Mouse (Mus musculus): ENCODE results near the gene Kif27. TPM values are rescaled to one million over a fixed set of nuclear protein-coding genes. Genes with fewer than 3 reads are reported as not detected.
"Not testable (repeated sequence)": the region's sequence is repeated elsewhere in the genome, so short reads cannot be mapped to it uniquely, and the experiment has no call there.

Gene Kif27
- total and polyA plus RNA-seq, 3 experiments, result not detected

- Histone ChIP-seq H3K36me3 (replicated peaks in 1 of 2; ENCODE audit: control insufficient read depth in 1 of 2, insufficient read depth in 1 of 2, low read length in 1 of 2) (peaks cover 35 to 62% of the 10 kb centered on the region in 2 experiments), H3K79me2 (replicated peaks; ENCODE audit: control insufficient read depth, extremely low read depth, insufficient read depth, poor library complexity, severe bottlenecking) (peaks cover 45% of the 10 kb centered on the region), H3K4me2 (ENCODE audit: insufficient read depth, low read depth, poor library complexity, severe bottlenecking) (no peak overlapping the region), H3K4me1 (ENCODE audit: control insufficient read depth in 1 of 2, insufficient read depth in 2 of 2) (peaks cover 0 to 15% of the 10 kb centered on the region in 2 experiments; a peak in 2 of 4 replicates), H3K27me3 (replicated peaks) (no peaks in the 10 kb centered on the region), H3K9me3 (replicated peaks; ENCODE audit: low read length) (no peaks in the 10 kb centered on the region), H3K9ac (ENCODE audit: insufficient read depth, low read depth) (no peak overlapping the region), H3K4me3 (replicated peaks in 1 of 3; ENCODE audit: low read depth in 2 of 3, low read length in 2 of 3, poor library complexity in 1 of 3) (no peak overlapping the region), H3K27ac (ENCODE audit: insufficient read depth, low read depth) (no peak overlapping the region)
- TF ChIP-seq POLR2A (IDR thresholded peaks at IDR 0.05; ENCODE audit: low read depth, low read length) (0 out of 2 replicates have a peak, but pooled peaks have one; percentile 15), SMC3 (IDR thresholded peaks at IDR 0.05; ENCODE audit: low read depth, low read length) (no peak)
- dilution Hi-C loops (cut with MboI; ENCODE audit: extremely low pct_ligation_motif_present, extremely low pct_unique_long_range_greater_than_20kb, low sequenced_read_pairs), result no loop called here
- in situ Hi-C loops (cut with MboI; ENCODE audit: low pct_ligation_motif_present, low pct_unique_long_range_greater_than_20kb, low sequenced_read_pairs), result loop anchor here (25.0 kb wide), 1 partner anchor 160 kb away; no protein-coding TSS in a partner anchor
- DNase-seq (ENCODE audit: extremely low read depth), result no peak
Measured at GRCm38 (mm10) chr13:58397651-58398050, 38.7 kb upstream of the Kif27 start.

- Histone ChIP-seq H3K36me3 (replicated peaks in 1 of 2; ENCODE audit: control insufficient read depth in 1 of 2, insufficient read depth in 1 of 2, low read length in 1 of 2) (peaks cover 45 to 84% of the 10 kb centered on the region in 2 experiments), H3K79me2 (replicated peaks; ENCODE audit: control insufficient read depth, extremely low read depth, insufficient read depth, poor library complexity, severe bottlenecking) (peaks cover 26% of the 10 kb centered on the region), H3K4me1 (ENCODE audit: control insufficient read depth in 1 of 2, insufficient read depth in 2 of 2) (peaks cover 0 to 10% of the 10 kb centered on the region in 2 experiments; a peak in 2 of 4 replicates)
- dilution Hi-C loops (cut with MboI; ENCODE audit: extremely low pct_ligation_motif_present, extremely low pct_unique_long_range_greater_than_20kb, low sequenced_read_pairs); DNase-seq (ENCODE audit: extremely low read depth); H3K9me3 ChIP-seq (replicated peaks; ENCODE audit: low read length); H3K27ac ChIP-seq (ENCODE audit: insufficient read depth, low read depth); H3K4me3 ChIP-seq (replicated peaks in 1 of 3; ENCODE audit: low read depth in 2 of 3, low read length in 2 of 3, poor library complexity in 1 of 3); H3K9ac ChIP-seq (ENCODE audit: insufficient read depth, low read depth); H3K27me3 ChIP-seq (replicated peaks); H3K4me2 ChIP-seq (ENCODE audit: insufficient read depth, low read depth, poor library complexity, severe bottlenecking): not testable (repeated sequence)
- in situ Hi-C loops (cut with MboI; ENCODE audit: low pct_ligation_motif_present, low pct_unique_long_range_greater_than_20kb, low sequenced_read_pairs), result loop anchor here (25.0 kb wide), 1 partner anchor 157 kb away; no protein-coding TSS in a partner anchor
Measured at GRCm38 (mm10) chr13:58394392-58394791, 35.5 kb upstream of the Kif27 start.

- H3K4me2 ChIP-seq (ENCODE audit: insufficient read depth, low read depth, poor library complexity, severe bottlenecking), result no peak overlapping the region
- DNase-seq (ENCODE audit: extremely low read depth), result peak; percentile 37
- no peaks in the 10 kb centered on the region; a peak in 2 of 4 replicates for H3K4me1 ChIP-seq (ENCODE audit: control insufficient read depth in 1 of 2, insufficient read depth in 2 of 2)
- H3K4me3 ChIP-seq (replicated peaks in 1 of 3; ENCODE audit: low read depth in 2 of 3, low read length in 2 of 3, poor library complexity in 1 of 3), result no peak overlapping the region
- dilution Hi-C loops (cut with MboI; ENCODE audit: extremely low pct_ligation_motif_present, extremely low pct_unique_long_range_greater_than_20kb, low sequenced_read_pairs) (no loop called here), in situ Hi-C loops (cut with MboI; ENCODE audit: low pct_ligation_motif_present, low pct_unique_long_range_greater_than_20kb, low sequenced_read_pairs) (loop anchor here (10.0 to 25.0 kb wide), 3 partner anchors 152 to 235 kb away; partner anchors contain the start of gene Idnk)
- H3K27ac ChIP-seq (ENCODE audit: insufficient read depth, low read depth), result no peak overlapping the region
- no peak for TF ChIP-seq ZNF384 (IDR thresholded peaks at IDR 0.05; ENCODE audit: low read depth, low read length)
- TF ChIP-seq POLR2AphosphoS2 (IDR thresholded peaks at IDR 0.05; ENCODE audit: low read depth, low read length), result peak; percentile 87
- no peak for TF ChIP-seq MAFK (IDR thresholded peaks at IDR 0.05; ENCODE audit: insufficient replicate concordance, low read length)
- H3K9ac ChIP-seq (ENCODE audit: insufficient read depth, low read depth), result no peak overlapping the region
- peaks cover 3% of the 10 kb centered on the region; the same call in 1 of the 2 replicates for H3K79me2 ChIP-seq (replicated peaks; ENCODE audit: control insufficient read depth, extremely low read depth, insufficient read depth, poor library complexity, severe bottlenecking)
- H3K27me3 ChIP-seq (replicated peaks), result no peaks in the 10 kb centered on the region
- no peaks in the 10 kb centered on the region for H3K9me3 ChIP-seq (replicated peaks; ENCODE audit: low read length)
- peaks cover 22 to 55% of the 10 kb centered on the region in 2 experiments for H3K36me3 ChIP-seq (replicated peaks in 1 of 2; ENCODE audit: control insufficient read depth in 1 of 2, insufficient read depth in 1 of 2, low read length in 1 of 2)
Measured at GRCm38 (mm10) chr13:58389324-58389951, 30.5 kb upstream of the Kif27 start.

Measured in CH12.LX (cell line).